Mouse (Mus musculus) T-helper 2 cell (primary cell): ENCODE results near the gene Rgs6.

Experiments used
- in situ Hi-C: fragments of 300-600 bp; cut with MboI, MseI; formaldehyde crosslinking; loops from one replicate; pipeline ENCODE4 v1.15.1; 2025; ENCODE audit warnings: high pct_unique_total_duplicates

The Rgs6 gene

GRCm38 (mm10) chr12:82751846-82752245 lies 163.8 kb downstream of the Rgs6 start:
- in situ Hi-C loops, result no loop called here

DNA sequence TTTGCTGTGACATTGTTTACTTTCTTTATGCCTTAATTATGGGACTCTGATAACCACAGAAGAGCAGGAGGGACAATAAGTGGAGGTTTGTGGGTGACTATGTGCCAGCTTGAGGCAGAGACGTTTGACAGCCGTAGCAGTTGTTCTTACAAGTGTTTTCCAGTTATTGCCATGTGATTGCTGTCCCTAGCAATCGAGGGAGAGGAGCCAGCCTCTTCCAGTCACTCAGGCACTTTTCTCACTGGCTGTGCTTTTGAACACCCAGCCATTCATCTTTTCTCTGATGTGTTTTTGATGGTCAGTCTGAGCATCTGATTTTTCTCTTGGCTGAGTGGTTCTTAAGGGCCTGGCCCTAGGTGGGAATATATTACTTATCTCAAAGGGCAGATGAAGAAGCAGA lies 166.4 kb downstream of the Rgs6 start:
- in situ Hi-C loops, result no loop called here

GRCm38 (mm10) chr12:82756756-82757155 lies 168.7 kb downstream of the Rgs6 start:
- in situ Hi-C loops, result no loop called here

DNA sequence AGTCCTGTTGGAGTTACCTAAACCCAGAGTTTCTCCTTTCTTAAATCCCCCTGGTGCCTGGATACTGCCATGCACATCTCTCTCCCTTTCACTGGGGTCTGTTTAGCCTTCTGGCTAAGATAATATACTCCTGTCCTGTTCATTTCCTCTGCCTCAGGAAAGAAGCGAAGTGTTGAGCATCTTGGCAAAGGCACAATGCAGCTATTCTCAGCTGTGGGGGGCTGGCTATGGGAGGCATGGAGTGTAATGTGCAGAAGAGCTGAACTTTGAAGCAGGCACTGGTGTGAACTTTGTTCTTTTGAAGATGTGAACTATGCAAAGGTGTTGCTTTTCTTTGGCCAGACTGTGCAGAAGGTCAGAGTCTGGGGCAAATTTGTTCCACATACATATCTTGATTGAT lies 169.3 kb downstream of the Rgs6 start:
- in situ Hi-C loops, result no loop called here

DNA sequence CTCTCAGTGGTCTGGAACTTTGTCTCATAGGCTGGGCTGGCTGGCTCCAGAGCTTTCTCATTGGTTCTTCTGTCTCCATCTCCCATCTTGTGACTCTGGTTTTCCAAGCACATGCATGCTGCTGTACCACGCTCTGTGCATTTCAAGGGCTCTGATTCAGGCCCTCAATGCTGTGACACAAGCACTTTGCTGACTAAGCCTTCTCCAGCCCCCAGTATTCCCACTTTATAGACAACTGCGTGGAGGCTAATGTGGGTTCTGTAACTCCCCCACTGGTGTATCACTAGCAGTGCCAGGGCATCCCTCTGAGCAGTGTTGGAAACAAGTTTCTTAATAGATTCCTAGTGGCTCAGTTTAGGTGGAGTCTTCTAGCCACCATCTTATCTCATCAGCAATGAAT lies 174.0 kb downstream of the Rgs6 start:
- in situ Hi-C loops, result no loop called here

- in situ Hi-C loops, result no loop called here
These were observed 180.6 kb downstream of the Rgs6 start for GRCm38 (mm10) chr12:82768726-82769125.

DNA sequence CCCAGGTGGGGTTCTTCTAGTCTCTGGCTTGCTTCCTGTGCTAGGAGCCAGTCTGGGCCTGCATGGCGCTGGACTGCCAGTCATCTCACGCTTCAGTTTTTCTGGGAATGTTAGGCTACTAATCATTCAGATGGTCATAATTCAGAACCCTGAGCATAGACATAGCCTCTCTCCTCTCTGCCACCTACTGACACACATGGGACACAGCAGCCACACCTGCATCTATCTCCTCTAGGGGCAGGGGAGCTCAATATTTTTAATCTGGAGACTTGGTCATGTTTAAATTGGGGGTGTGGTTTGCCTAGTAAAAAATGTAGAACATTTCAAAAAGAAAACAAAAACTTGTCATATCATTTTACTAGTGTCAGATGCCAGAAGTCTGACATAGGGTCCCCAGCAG lies 184.1 kb downstream of the Rgs6 start:
- in situ Hi-C loops, result no loop called here

DNA sequence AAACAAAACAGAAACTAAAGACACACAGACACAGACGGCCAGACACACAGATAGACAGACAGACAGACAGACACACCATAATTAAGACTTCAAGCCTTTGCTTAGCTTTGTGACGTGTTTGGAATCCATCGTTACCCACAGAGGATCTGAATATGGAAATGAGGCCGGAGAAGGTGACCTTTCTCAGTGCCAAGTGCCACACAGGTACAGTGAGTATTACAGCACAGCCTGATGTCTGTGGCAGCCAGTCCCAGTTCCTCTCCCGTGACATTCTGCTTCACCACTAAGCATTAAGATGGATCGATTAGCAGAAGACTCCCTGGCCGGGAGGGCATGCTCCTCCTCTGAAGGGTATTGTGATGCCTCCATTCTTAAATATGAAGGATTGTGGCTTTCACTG lies 186.5 kb downstream of the Rgs6 start:
- in situ Hi-C loops, result no loop called here

GRCm38 (mm10) chr12:82776686-82777085 lies 188.6 kb downstream of the Rgs6 start:
- in situ Hi-C loops, result no loop called here

DNA sequence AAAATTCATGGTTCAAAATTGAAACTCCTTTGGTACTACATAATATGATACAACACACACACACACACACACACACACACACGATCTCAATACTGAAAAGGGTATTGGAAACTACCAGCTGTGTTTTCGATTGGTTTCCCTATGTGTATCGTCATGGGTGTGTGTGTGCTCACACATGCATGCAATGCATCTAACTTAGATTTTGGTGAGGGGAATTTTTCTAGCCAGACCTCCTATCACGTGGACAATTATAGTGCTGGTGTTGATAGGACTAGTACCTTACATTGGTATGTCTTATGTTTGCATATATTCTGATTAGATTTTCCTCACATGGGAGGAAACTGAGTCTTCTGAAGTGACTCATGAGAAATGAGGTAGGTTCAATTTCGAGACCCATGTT lies 192.8 kb downstream of the Rgs6 start:
- in situ Hi-C loops, result no loop called here

GRCm38 (mm10) chr12:82781414-82781813 lies 193.3 kb downstream of the Rgs6 start:
- in situ Hi-C loops, result no loop called here

DNA sequence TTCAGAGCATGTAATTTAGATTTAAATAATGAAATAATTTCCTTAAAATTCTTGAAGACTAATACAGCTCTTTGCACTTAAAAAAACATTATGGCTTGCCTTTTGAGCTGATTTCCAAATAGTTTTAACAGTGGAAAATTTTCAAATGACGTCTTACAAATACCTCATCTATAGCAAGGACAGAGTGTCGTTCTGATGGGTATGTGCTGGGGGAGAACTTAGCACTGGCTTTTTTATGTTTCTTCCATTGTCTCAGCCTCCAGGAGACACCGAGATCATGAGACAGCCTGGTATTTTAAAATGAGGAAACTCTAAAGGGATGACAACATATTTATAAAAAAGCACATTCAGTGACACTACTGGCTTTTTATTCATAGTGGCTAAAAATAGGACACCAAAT lies 204.0 kb downstream of the Rgs6 start:
- in situ Hi-C loops, result no loop called here

- in situ Hi-C loops, result no loop called here
These were observed 211.8 kb downstream of the Rgs6 start for GRCm38 (mm10) chr12:82799892-82800291.

GRCm38 (mm10) chr12:82801736-82802135 lies 213.6 kb downstream of the Rgs6 start:
- in situ Hi-C loops, result no loop called here

DNA sequence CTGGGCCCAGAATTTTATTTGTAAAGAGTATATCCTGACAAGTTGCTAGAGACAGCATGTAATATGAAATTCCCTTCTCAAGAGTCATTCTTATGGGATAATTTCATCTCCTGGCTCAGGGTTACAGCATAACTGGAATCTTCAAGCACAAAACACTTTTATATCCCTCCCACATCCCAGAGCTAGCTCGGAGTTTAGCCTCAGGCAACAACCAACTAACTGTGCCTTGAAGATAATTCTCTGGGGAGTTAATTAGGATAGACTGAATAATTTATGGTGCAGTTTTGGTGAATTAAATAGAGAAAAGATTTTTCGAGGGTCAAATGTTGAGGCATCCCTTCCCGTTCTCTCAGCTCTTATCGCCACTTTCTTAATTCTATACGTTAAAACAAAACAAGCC lies 214.6 kb downstream of the Rgs6 start:
- in situ Hi-C loops, result no loop called here

GRCm38 (mm10) chr12:82805167-82805566 lies 217.1 kb downstream of the Rgs6 start:
- in situ Hi-C loops, result no loop called here

DNA sequence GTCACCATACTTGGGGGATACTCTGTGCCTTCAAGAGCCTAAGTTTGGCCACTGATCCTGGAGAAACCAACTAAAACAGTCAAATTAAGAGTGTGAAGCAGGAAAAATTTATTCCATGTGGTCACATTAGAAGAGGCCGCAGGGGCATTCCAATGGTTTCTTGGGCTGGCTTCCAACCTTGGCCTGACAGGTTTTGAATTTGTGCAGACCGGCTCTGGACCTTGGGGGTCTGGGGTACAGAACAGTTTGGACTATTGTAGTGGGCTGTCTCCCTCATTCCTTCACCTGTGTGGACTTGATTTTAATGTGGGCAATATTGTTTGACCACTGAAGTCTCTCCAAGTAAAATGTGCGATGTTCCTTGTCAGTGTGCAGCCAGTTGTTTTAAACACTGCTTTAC lies 222.5 kb downstream of the Rgs6 start:
- in situ Hi-C loops, result no loop called here

GRCm38 (mm10) chr12:82815982-82816381 lies 227.9 kb downstream of the Rgs6 start:
- in situ Hi-C loops, result no loop called here

- in situ Hi-C loops, result no loop called here
These were observed 231.2 kb downstream of the Rgs6 start for GRCm38 (mm10) chr12:82819328-82819727.

DNA sequence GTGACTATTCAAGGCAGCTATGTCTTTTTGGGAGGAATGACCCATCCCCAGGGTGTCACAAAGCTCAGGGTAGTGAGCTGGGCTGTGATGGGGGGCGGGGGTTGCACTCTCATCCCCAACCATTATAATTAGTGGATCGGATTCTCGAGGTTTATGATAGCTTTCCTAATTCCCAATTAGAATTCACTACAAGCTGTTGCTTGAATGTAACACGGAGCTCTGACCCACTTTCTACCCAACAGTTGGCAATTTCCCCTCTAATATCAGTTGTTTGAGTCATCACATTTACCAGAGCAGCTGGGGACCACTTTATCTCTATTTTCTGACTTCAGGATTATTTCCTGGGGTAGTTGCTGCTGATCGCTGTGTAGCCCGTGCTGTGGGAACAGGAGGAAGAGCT lies 231.9 kb downstream of the Rgs6 start:
- in situ Hi-C loops, result no loop called here

GRCm38 (mm10) chr12:82822821-82823620 lies 234.9 kb downstream of the Rgs6 start:
- in situ Hi-C loops, result no loop called here

DNA sequence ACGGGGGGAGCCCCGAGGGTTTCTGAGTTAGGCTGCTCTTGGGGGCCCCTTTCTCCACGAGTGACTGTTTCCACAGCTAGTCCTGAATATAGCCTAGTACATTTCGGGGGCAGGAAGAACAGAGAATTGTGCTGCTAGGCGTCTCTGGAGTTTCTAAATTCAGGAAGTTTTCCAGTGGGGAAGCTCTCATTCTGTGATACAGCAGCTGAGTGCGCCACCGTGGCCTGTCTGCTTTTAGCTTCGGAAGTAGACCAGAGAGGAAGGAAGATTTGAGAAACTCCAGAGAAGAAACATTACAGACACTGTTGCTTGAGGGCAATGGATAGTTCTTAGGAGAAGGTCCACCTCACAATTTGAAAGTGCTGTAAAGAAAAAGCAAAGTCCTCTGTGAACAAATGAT lies 242.2 kb downstream of the Rgs6 start:
- in situ Hi-C loops, result no loop called here

DNA sequence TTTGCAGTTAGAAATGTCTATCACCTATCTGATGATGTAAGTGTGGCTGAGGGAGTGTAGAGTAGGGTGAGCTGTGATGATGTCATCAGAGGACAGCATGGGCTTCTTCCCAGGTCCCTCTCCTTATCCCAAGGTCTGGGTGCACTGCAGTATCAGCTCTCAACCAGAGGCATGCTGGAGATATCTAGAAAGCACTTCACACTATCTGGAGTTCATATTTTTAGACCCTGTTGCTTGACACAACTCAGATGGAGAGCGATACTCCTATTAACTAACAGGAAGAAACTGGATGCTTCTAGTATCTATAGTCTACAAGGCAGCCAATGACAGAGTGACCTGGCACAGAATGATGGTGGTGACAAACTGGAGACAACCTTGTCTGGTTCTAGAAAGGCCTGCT lies 250.5 kb downstream of the Rgs6 start:
- in situ Hi-C loops, result no loop called here

DNA sequence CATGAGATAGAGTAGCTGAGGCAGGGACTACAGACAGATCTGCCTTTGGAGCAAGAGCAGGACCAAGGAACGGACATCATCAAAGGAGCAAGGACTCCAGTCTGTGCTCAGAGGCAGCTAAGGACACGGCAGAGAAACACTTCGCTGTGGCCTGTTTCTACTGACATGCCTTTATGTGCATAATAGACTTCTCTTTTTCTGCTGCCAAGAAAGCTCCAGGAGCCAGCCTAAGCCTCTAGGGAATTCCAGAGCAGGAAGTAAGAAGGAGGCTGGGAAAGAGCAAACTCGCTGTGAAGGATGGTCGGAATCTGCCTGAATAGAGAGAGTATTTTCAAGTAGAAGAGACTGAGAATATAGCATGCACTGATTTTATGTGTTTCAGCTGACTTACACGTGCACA lies 253.5 kb downstream of the Rgs6 start:
- in situ Hi-C loops, result no loop called here
